Mouse (Mus musculus) adrenal gland, adult 8-10 months (tissue): Measurements from ENCODE around the gene Sstr4. TPM values are rescaled to one million over a fixed set of nuclear protein-coding genes. Genes with fewer than 3 reads are reported as not detected.
A peak's percentile ranks its signal among the peaks of the same experiment; 100 is the strongest.

Source experiments
- DNase-seq: peaks from one replicate; pipeline ENCODE4 v3.0.0; 2022
- total RNA-seq, 4 experiments: library from RNA; stranded (reverse); gene quantifications; 2 replicates each; pipeline ENCODE4 v1.2.4; 2022

Gene Sstr4
- total RNA-seq, 4 experiments from 2014 or later, result 0.23 to 0.65 (median 0.33) TPM

- no peak for DNase-seq
Observed at GRCm38 (mm10) chr2:148430941-148431340, 35.8 kb downstream of the Sstr4 start.

- no peak for DNase-seq
Observed at GRCm38 (mm10) chr2:148432346-148432745, 37.2 kb downstream of the Sstr4 start.

GRCm38 (mm10) chr2:148436285-148436684, 41.1 kb downstream of the Sstr4 start:
- no peak for DNase-seq

DNA sequence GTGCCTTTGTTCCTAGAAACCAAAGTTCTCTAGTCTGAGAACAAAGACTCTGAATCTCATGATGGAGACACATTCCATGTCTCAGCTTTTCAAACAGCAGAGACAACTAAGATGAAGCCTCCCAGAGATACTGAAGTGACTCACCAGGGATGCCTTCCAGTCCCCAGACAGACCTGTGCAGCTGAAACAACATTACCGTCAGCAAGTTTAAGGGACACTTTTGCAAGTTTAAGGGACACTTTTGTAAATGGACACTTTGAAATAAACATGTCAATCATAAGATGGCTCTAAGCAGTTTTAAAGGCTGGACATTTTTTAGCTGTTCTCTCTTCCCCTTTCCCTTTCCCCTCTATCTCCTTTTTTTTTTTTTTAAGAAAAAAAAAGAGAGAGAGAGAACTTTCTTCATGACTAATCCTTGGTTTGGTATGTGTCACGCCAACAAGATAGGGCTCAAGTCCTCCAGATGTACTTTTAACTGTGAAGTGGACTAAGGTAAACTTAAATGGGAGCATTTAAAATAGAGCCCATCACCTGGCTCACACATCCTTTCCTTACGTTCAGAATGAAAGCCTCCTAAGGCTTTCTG, 44.6 kb downstream of the Sstr4 start:
- DNase-seq, result no peak

- DNase-seq, result no peak
Observed at GRCm38 (mm10) chr2:148441421-148441820, 46.3 kb downstream of the Sstr4 start.

- no peak for DNase-seq
Observed at GRCm38 (mm10) chr2:148442172-148442571, 47.0 kb downstream of the Sstr4 start.

GRCm38 (mm10) chr2:148442710-148443109, 47.6 kb downstream of the Sstr4 start:
- DNase-seq, result no peak

- peak; percentile 44 for DNase-seq
Observed at GRCm38 (mm10) chr2:148443249-148443958, 48.3 kb downstream of the Sstr4 start, which contains the start of gene Cd93. Cd93 (minus strand) TSS chr2:148443563.

- no peak for DNase-seq
Observed at GRCm38 (mm10) chr2:148444472-148444871, 49.3 kb downstream of the Sstr4 start.

GRCm38 (mm10) chr2:148445616-148446015, 50.5 kb downstream of the Sstr4 start:
- no peak for DNase-seq

Other genes starting within 250 kb of the Sstr4 start
- 10 to 100 TPM; 18.6 to 31.2 (median 28.2) TPM for gene Thbd, start 12.8 kb downstream of the Sstr4 start, total RNA-seq
- 10 to 100 TPM; 16.0 to 29.4 (median 23.4) TPM for gene Cd93, start 48.2 kb downstream of the Sstr4 start, total RNA-seq